Mouse (Mus musculus) kidney, postnatal 36 days (tissue): ENCODE data around the gene Dach2.
A peak's percentile ranks its signal among the peaks of the same experiment; 100 is the strongest.
"Not testable (repeated sequence)": the region's sequence is repeated elsewhere in the genome, so short reads cannot be mapped to it uniquely, and the experiment has no call there.

Experiments
- DNase-seq, 2 experiments: peaks; one replicate each; pipeline ENCODE4 v3.0.0; 2021 to 2022; ENCODE audit warnings: mixed read lengths in 2 of 2

Gene Dach2

DNA sequence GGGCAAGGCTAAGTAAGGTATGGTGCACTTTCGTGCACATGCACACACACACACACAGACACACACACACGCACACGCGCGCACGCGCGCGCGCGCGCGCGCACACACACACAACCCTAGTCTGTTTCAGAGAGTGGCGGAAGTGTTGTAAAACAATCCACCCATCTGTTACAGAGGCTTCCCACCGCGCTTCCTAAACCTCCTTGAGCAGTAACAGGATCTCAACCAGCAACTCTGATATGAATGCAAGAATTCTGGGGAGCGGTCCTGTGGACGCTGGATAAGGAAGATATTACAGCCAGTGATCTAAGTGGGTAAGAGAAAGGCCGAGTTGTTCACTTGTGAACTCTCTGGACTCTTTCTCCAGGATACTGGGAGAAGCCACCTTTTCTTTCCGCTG is at the start of gene Dach2:
TSS of gene Dach2 (plus strand) at position 107 of the 400 bp plus-strand sequence.
- no peak for DNase-seq

DNA sequence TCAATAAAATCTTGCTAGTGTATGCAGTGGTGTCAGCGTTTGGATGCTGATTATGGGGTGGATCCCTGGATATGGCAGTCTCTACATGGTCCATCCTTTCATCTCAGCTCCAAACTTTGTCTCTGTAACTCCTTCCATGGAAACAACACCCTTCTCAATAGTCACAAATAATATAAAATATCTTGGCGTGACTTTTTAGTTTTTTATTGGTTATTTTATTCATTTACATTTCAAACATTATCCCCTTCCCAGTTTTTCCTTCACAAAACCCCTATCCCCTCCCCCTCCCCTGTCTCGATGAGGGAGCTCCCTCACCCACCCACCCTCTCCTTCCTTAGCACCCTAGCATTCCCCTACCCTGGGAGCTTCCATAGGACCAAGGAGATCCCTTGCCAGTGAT is 44.9 kb upstream of the Dach2 start:
- not testable (repeated sequence) for DNase-seq

DNA sequence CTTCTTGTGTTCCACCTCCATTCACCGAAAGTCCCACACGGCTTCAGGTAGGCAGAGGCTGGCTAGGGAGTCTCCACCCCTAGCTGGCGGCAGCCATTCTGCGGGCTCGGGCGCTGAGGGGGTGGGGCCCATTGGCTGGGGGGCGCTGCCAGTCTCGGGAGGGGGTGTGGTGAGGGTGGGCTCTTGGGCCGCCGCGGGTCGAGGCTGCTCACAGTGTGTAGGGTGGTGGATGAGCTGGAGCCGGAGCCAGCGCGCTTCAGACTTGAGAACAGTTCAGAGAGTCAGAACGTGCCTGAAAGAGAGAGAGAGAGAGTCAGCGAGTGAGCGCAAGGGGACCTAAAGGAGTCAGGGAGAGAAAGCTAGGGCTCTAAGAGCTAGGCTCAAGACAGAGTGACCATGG is 721 bp downstream of the Dach2 start:
- DNase-seq: peak; percentile 46 to 65

DNA sequence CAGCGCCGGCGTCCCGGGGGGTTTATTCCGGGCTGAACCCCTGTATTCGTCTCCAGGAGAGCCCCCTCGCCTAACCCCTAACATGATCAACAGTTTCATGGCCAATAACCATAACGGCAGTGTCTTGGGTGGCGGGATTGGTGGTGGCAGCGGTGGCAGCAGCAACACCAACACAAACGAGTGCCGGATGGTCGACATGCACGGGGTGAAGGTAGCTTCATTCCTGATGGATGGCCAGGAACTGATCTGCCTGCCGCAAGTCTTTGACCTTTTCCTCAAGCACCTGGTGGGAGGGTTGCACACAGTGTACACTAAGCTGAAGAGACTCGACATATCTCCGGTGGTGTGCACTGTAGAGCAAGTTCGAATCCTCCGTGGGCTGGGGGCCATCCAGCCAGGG is 1.2 kb downstream of the Dach2 start:
- no peak for DNase-seq

DNA sequence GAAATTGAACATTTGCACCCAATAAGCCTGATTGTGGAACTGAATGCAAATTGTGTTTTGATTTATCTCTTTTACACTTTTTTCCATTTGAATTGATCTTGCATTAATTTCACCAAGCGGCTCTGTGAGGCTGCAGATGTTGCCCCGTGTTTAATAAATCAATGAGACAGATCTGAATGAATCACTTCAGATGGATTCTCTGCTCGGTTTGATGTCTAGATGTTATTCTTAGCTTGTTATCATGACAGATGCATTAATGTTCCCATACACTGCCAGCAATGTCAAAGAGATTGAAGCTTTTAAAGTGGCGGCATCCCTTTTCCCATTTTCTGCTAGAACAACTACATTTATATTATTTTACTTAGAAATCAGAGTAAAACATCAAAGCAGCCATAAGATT is 7.0 kb downstream of the Dach2 start:
- DNase-seq: no peak

DNA sequence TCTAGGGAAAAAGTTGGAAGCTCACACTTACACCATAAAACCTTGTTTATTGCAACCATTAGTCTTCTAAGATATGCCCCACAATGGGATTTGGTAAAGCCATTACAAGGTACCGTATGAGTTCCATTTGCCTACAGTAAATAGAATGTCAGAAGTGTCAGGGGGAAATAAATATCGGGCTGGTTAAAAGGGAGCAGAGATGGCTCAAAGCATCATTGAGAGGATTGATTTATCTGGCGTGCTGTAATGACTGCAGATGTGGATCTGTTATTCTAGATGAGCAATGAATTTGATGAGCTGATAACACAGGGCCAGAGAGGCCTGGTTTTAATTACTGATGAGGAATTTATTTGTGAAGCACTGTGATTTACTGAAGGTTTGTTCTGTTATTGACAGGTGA is 40.8 kb downstream of the Dach2 start:
- DNase-seq: no peak

DNA sequence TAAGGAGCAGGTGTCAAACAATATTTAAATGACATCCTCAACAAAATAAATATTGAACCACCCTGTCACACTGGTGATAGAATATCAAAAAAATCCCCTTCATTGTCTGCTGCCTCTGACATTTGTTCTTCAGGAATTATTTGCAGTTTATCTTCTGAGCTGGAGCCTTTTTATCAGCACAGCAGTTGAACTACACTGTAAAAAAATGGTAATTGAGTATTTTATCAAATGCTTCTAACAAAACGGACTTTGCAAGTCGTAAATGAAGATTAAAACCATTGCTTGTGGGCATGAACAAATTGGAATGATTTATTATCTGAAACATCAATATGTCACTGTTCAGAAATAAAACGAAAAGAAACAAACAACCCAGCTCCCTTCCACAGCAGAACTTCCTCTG is 97.1 kb downstream of the Dach2 start:
- DNase-seq: no peak

DNA sequence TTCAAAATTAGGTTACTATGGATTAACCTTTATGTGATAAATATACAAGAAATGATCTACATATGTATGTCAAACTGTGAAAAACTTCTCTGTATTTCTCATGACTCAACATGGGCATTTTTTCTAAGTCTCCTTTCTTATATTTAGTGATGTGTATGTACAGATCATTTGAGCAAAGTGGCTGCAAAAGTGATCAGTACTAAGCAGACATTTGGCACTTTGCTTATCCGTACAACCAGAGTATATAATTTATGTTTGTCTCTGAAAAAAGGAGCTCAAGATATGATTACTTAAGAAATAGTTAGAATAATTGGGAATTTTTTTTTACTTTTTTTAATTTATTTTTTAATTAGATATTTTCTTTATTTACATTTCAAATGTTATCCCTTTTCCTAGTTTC is 111.4 kb downstream of the Dach2 start:
- no peak for DNase-seq

DNA sequence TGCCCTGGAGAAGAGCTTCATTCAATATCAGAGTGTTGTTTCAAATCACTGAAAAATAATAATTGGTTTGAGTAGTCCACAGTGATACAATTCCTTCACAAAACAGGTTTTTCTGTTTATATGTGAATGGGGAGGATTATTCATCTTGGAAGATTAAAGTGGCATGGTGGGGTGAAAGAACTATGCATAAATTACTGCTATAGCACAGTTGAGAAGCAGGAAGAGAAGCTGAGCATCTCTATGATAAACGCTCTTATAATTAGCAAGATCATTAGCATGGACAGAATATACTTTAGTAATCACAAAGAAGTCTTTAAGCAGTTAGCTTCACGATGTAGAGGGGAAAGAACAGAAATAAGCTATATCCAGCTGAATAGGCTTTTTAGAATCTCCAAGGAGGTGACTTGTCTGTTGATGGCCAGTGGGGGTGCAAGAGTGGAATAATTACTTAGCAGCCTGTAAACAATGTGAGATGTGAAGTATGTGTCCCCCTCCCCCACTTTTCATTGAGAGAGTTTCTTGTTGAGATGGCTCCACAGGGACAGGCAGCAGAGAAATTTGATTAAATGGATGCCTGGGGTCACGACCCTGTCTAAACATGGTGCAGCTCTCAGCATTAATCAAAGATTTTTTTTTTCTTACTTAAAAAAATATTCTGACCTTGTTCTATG is 124.3 kb downstream of the Dach2 start:
- DNase-seq: no peak

DNA sequence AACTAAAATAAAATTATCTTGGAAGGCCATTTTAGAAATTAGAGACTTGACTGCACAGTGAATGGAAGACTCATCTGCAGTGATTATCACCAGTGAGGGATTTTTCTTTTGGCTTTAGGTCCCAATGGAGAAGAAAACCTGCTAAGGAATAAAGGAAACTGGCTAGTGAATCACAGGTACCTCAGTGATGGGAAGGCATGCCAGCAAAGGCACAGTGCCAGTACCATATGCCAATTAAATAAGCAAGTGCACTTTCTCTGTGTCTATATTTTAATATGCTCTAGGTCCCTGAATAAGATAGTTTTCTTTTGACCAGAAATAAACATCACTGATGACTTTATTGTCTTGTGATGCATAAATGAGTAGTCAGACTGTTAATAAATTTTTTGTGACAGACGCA is 184.8 kb downstream of the Dach2 start:
- no peak for DNase-seq

DNA sequence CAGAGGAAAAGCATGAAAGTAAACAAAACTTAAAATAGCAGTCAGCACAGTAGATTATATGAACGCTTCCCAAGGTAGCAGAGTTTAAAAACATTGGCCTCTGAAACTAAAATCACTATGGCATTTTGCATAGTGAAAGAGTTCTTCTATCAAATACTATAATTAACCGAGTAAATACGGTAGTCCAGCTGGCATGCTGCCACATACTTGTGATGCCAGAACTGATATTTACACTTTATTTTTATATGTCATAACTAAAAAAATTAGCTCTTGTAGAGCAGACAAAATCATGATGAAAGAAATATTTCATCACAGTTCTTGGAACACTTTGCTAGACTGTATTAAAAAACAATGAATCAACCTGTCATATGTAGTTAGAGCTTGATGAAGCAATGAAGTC is 247.8 kb downstream of the Dach2 start:
- peak in 1 of 2 experiments; percentile 1 for DNase-seq

DNA sequence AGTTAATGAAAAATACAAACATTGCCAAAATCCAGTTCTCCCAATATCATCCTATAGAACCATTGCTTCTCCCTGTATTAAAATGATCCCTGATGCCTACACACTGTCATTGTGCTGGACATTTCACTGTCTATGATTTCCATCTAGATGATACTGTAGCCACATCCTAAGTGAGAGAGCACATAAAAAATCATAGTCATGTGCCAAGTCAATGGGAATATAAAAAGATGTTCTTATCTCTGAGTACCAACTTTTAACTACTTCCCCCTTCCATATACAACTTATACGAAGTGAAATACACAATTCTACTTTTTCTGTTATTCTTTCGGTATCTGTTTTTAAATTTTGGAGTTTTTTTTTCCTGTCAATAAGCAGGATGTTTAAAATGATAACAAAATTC is 266.6 kb downstream of the Dach2 start:
- no peak for DNase-seq

DNA sequence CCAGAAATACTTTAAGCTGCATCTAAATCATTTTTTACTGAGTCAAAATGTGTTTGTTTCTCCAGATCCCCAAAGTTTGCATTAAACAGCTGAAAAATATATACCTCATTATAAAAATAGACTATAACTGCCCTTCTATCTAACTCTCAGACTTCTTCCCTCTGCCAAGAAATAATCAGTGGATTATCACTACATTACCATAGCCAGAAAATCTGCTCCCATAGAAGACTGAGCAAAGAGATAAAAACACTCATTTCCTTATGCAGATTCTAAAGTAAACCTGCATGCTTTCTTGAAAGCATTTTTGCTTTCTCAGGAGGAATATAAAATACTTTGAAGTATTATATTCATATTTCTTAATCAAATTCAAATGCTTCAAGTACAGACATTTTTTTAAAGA is 368.8 kb downstream of the Dach2 start:
- DNase-seq: no peak

DNA sequence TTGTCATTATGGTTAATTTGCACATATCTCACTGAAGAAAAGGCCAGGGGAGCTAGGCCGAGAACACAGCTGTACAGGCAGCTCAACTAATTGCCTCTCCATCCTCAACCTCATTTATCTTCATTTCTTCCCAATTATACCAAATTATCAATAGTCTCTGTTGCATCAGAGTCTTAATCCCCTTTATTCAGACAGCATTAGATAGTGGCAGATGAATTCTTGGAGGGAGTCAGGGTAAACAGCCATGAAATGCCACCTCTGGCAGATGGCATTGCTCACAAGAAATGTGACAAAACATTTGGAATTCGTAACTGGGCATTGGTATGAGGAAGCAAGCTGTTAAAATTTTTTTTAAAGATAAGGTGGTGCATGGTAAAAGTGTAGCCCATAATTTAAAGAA is 389.9 kb downstream of the Dach2 start:
- no peak for DNase-seq

DNA sequence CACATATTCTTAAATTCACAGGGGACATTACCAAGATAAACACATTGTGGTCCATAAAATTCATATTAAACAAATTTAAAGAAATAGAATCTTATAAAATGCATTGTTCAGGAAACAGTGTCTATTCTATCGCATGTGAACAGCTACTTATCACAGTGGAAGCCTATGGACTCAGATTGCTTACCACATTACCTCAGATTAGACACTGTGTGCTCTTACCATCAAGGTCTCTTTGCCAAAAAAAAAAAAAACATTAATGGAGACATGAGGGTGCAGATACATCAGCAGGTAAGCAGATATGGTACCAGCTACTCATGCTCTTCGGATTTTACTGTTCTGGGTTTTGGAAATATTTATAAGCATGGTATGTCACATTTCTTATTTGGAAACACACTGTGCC is 415.1 kb downstream of the Dach2 start:
- no peak for DNase-seq

DNA sequence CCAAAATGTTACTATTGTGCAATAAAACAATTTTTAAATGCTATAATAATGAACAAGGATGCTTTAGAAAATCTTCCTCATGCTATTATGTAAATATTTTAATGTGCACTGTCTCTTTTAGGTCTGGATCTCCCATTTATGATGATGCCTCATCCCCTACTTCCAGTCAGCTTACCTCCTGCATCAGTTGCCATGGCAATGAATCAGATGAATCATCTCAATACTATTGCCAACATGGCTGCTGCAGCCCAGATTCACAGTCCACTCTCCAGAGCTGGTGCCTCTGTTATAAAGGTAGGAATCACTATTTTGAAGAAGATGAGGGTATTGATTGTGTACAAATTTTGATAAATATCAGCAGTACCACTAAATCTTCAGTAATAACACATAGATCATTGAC is 426.8 kb downstream of the Dach2 start:
- DNase-seq: no peak

DNA sequence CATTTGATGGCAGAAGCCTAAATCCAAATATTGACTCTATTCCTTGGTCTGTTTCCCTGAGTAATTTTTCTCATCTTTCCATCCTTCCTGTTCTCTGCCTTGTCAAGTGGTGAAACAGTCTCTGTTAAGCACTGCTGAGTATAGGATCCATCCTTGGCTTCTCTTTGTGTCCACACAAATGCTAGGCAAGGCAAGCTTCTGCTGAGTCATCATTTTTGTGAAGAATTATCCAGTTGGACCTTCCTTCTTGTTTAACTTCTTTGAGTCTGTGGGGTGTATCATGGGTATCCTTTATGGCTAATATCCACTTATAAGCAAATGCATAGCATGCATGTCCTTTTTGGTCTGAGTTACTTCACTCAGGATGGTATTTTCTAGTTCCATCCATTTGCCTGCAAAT is 449.8 kb downstream of the Dach2 start:
- DNase-seq: no peak

DNA sequence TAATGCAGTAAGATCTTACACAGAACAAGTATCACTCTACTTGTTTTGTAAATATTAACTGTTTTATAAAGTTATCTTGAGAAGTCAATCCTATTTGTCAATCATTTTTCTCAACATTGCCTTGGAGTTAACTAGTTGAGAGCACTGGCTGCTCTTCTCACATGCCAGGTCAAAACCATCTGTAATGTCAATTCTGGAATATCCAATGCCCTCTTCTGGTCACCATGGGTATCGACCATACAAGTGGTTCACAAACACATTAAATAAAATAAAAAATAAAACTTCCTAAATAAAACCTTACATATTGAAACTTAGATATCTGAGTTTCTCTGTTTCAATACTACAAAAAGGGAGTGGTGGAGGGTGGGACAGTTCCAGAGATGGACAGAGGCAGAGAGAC is 495.0 kb downstream of the Dach2 start:
- DNase-seq: peak in 1 of 2 experiments; percentile 2

DNA sequence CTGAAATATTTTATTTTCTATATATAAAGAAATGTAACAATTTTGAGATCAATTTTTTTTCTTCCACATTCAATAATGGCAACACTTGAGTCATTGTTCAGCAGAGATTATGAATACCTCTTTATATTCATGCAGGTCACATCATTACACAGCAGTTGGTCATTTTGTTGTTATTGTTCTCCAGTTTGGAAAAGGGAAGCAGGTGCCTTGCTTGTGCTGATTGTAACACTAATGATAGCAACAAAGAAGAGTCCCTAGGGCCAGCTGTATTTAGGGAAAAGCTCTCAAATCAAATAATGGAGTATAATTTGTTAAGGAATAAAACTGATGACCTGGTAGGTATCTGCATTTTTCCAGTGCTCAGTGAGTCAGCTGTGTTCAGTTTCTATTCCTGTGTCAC is 513.1 kb downstream of the Dach2 start:
- DNase-seq: no peak

DNA sequence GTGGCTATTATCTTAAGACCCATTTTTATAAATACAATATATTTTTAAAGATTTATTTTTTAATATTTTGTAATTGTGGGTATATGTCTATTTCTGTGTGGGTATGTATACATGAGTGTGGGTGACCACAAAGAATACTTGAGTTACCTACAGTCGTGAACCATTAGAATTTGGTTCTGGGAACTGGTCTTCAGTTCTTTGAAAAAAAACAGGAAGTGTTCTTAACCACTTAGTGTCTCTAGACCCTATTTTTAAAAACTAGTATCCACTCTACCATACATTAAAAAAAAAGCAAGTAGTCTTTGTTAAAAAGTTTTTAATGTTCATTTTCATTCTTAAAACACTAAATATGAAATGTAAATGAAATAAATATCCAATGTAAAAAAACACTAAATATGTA is 529.5 kb downstream of the Dach2 start:
- DNase-seq: no peak

DNA sequence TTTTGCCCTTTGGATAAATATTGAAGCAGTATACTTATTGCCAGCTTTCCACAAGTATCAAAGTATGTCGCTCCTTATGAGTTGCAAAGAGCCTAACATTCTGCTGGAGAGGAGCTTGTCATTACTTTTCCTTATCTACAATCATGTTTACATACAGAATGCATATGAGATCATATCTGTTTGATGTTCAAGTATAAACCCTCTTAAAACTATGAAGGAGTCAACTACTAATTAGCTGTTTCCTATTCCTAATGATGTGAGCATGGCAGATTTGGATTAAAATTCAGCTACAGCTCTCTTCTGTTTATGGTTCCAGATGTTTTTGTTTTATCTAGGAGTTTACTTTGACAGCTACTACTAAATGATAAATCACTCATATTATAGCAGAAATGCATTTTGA is 535.8 kb downstream of the Dach2 start:
- no peak for DNase-seq

DNA sequence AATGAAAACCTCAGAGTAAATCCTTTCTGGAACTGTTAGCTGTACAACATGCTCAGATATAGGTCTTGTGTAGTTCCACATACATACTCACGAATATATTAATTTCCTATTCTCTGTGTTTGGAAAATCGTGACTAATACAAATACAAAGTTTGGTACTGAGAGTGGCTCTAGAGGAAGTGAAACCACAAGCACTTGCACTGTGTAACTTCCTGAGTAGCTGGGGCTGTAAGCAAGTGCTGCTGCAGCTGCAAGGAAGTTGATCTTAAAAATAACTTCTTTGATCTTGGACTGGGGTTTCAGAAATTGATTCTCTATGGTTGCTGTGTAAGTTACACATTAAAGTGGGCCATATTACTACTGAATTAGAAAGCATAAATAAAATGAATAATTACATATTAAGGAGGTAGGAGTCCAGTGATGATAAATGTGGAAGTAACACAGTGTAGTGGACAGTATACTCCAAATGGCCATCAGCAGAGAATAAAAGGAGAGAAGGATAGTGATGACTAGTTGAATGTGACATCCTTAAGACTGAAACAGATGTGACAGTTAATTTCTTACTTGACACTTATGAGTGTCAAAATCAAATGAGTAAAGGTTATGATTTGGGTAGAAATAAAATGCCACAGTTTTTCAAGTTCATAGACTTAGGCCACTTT is 570.7 kb downstream of the Dach2 start:
- peak in 1 of 2 experiments; percentile 1 for DNase-seq
